Mouse (Mus musculus): ENCODE data around the gene Dab1.

Gene Dab1

DNA sequence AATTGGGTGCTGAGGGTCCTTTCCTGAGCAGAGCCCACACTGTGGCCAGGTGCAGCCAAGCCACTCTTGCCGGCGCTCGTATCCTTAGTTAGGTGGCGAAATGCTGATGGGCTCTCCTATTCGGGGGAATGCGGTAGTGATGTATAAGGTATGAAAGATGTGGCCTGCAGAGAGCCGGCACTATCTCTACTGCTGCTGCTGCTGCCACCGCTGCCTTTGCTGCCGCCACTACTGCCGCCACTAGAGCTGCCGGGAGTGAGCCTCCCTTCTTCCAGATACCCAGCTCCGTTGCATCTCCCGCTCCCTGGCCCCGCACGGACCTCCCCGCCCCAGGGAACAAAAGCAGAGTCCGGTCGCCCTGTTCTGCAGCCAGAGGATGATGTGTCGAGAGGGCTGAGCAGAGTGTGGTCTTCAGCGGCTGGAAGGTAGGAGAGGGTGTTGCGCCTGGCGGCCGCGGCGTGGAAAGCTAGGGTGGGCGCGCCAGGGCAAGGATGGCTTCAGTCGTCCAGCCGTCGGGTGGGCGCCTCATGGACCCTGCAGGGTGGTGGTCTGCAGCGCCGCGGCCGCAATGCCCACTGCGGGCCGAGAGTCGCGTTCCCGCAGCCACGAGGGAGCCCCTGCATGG lies at the start of gene Dab1:
TSS of gene Dab1 (plus strand) at position 39 of the 625 bp plus-strand sequence.
- DNase-seq (ENCODE audit: low spot score in 2 of 2), result peak; percentile 80 to 84

- DNase-seq (ENCODE audit: low spot score in 2 of 2), result no peak
Measured at GRCm38 (mm10) chr4:103571721-103572352, 47.3 kb upstream of the Dab1 start.

DNA sequence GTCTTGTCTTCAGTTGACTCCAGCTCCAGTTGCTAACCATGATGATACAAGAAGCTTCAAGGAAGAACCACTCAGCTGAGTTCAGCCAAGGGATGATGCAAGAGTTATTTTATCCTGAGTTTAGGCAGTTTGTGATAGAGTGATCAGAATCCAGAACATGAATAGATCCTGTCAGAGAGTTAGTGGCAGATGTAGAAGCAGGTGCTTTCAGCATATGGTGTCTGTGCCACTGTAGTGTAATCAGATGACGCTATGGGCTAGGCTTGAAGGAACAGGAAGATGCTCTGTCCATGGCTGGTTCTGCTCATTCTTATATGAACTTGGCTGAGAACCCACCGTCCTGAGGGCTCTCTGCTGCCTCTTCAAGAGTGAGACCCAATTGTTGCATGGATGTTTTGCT lies 43.6 kb upstream of the Dab1 start:
- DNase-seq (ENCODE audit: low spot score in 2 of 2), result no peak

DNA sequence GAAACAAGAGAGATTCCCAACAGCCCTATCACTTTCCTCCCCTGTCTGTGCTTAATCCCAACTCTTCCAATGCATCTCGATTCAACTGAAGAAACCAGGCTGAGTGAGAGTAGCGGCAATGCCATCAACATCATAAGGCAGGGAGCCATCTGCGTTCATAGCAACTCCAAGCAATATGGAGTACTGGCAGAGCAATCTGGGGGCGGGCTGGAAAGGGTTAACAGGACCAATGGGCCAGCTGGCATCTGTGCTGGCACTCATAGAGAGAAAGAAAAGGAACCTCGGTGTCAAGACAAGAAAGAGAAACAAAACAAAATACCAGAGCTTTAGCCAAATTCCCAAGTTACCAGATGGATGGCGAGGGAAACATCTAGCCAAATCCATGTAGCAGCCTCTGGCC lies 42.9 kb upstream of the Dab1 start:
- DNase-seq (ENCODE audit: low spot score in 2 of 2), result no peak

- no peak for DNase-seq (ENCODE audit: low spot score in 2 of 2)
Measured at GRCm38 (mm10) chr4:103577111-103577815, 41.9 kb upstream of the Dab1 start.

- DNase-seq (ENCODE audit: low spot score in 2 of 2), result no peak
Measured at GRCm38 (mm10) chr4:103577821-103578220, 41.3 kb upstream of the Dab1 start.

DNA sequence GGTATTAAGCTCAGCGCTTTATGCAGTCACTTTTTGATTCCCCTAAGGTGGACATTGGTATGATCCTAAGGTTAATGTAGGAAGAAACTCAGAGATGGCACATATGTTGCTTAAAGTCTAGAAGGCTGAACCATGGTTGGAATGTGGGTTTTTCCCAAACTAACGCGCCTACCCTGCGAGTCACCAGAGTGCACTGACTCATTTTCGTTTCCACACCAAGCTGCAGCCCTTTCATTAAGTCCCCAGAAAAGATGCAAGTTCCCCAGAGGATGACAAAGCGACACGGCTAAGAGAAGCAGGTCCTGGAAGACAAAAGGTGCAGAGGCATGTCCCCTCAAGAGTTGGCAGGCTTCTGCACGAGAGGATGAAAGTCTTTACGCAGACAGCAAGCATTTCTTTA lies 39.1 kb upstream of the Dab1 start:
- no peak for DNase-seq (ENCODE audit: low spot score in 2 of 2)

DNA sequence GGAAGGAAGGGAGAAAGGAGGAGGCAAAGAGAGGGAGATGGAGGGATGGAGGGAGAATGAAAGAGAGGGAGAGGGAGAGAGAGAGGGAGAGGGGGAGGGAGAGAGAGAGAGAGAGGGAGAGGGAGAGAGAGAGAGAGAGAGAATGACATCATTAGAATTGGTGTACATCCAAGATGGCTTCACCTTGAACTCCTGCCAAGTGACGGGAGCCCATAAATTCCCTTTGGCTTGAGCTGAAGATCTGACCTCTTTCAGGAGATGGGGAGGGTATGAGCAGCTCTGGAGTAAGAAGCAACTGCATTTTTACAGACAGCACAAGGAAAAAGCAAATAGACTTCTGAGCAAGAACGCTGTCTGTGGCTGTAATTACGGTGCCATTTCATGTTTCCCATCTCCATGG lies 4.1 kb upstream of the Dab1 start:
- no peak for DNase-seq (ENCODE audit: low spot score in 2 of 2)

DNA sequence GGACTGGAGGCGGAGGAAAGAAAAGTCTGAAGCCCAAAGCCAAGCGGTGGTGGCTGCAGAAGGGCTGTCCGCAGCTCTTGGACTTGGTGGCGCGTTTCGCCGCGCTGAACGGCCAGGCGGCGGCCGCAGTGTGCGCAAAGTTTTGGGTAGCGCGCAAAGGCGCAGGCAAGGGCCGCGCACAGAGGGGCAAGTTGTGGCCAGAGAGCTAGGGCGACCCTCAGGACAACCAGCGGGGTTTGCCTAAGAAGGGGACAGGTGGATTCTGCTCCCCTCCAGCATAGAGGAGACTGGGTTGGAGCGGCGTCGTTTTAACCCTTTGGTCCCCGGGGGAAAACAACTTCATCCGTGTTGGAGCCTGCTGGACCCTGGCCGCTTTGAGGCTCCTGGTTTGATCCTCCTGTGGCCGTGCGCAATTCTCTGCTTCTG lies 800 bp downstream of the Dab1 start:
- DNase-seq (ENCODE audit: low spot score in 2 of 2), result peak; percentile 56 to 58

- DNase-seq (ENCODE audit: low spot score in 2 of 2), result peak in 1 of 2 experiments; percentile 26
Measured at GRCm38 (mm10) chr4:103620590-103621155, 1.5 kb downstream of the Dab1 start.

GRCm38 (mm10) chr4:103621586-103621985 lies 2.4 kb downstream of the Dab1 start:
- DNase-seq (ENCODE audit: low spot score in 2 of 2), result no peak

DNA sequence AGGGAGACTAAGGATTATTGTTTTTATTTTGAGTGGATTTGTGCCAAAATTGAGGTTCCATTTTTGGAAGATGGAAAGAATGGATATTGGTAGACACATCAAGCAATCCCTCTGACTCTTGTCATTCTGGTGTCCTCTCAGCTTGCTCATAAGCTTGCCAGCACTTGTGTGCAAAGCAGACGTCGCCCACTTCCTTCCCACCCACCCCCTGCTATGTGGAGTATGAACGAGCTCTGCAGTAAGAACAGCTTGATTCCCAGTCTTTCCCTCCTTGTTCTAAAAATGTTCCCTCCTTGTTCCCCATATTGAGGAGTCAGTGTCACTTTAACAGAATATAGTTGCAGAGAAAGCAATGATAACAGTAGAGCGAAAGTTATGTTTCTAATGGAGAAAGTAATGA lies 11.0 kb downstream of the Dab1 start:
- peak; percentile 21 to 42 for DNase-seq (ENCODE audit: low spot score in 2 of 2)

DNA sequence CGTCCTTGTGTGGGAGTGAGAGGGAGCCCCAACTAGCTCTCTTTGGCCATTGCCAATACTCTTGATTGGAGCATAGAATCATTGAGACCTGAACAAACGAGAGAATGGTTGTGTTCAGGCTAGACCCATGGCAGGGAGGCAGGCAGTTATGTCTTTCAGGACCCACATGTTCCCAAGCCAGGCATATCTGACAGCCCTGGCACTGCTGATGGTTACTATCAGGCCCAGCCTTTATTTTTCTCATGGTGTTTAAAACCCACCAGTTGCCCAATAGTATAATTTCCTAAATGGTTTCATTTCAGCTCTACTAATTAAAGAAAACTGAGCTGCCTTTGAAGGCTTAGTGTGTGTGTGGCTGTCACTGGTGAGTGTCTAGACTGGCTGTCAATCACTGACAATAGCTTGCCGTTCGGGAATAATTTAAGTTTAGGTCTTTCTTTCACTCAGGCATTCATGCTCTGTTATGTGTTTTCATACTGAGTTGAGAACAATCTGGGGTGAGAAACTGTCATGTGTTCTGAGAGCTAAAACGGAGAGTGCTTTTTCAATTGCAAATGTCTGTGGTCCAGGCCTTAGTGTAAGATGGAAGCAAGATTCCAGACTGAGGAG lies 17.1 kb downstream of the Dab1 start:
- DNase-seq (ENCODE audit: low spot score in 2 of 2), result no peak

- DNase-seq (ENCODE audit: low spot score in 2 of 2), result no peak
Measured at GRCm38 (mm10) chr4:103648209-103648896, 29.2 kb downstream of the Dab1 start.

GRCm38 (mm10) chr4:103655740-103656139 lies 36.6 kb downstream of the Dab1 start:
- DNase-seq (ENCODE audit: low spot score in 2 of 2), result no peak

DNA sequence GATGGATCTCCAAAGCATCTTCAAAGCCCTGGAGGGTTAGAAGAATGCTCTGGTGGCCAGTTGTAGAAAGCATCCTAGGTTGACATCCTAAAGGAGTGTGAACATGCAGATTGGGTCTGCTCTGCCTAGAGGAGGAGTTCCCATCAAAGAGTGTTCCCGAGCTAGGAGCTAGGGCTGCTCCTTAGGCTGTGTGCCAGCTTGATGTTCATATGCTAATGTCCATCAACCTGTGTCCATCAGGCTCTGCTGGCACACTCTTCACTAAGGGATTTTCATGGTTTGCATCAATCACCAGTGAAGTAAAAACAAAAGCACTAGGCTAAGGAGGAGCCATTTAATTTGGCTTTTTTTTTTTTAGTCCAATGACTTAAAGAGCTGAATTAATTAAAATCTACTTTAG lies 42.2 kb downstream of the Dab1 start:
- no peak for DNase-seq (ENCODE audit: low spot score in 2 of 2)

DNA sequence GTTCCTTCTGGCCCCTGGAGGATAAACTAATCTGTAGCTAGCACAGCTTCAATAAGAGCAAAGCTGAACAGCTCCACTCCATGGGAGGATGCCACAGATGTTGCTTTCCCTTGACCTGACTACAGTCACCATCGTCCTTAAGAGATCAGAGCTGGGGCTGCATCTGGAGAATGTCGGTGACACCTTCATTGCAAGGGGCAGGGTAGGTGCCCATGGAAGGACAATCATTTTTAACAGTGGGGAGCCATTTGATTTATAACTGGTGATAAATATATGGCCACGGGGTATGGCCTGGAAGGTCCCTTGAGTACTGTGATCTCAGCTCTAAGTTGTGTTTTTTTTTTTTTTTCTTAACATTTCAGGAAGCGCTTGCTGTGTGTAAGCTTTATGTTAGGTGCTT lies 48.3 kb downstream of the Dab1 start:
- no peak for DNase-seq (ENCODE audit: low spot score in 2 of 2)

DNA sequence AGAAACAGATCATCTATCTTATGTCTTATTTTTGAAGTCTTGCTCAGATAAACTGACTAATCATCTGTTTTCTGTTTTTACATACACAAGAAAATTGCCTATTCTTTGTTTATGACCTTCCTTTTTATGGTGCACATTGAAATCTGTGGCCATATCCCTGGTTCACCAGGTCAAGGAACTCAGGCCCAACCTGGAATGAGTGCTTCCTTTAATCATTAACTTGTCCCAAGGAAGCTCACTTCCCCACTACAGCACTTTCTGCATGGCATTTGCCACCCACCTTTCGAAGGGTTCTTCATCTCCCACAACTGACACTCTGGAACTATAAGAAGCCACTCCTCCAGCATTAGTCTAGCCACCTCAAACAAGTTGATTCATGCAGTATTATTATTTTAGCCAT lies 58.0 kb downstream of the Dab1 start:
- DNase-seq (ENCODE audit: low spot score in 2 of 2), result no peak

DNA sequence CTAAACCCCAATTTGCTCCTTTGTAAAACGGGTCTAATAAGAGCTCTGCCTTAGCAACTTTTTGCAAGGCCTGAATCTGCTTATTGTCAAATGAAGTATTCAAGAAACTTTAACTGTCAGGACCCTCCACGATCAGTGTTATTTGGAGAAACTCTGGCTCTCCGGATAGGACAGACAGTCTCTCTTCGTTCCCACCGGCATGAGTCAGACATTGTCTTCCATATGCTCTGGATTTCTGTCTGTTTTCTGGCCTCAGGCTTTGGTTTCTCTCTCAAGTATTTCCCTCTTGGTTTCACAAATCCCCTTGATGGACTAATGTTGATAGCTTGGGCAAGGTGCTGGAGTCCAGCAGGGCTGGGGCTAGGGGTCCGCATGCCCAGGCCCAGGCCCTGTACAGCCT lies 59.3 kb downstream of the Dab1 start:
- no peak for DNase-seq (ENCODE audit: low spot score in 2 of 2)

DNA sequence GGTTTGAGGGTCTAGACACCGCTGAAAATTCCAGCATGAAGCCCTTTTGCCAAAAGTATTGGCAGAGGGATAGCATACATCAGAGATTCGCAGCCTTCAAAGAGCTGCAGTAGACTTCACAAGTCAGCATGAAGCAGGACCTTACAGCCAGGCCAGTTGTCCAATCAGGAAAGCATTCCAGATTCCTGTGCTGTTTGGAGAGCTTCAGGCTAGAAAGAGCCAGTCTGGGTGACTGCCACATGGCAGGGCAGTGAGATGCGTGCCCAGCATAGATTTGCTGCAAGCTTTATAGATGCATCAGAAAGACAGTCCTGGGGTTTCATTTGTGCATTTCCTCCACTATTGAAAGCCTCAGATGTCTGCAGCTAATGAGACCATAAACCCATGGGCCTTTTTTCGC lies 66.0 kb downstream of the Dab1 start:
- no peak for DNase-seq (ENCODE audit: low spot score in 2 of 2)

DNA sequence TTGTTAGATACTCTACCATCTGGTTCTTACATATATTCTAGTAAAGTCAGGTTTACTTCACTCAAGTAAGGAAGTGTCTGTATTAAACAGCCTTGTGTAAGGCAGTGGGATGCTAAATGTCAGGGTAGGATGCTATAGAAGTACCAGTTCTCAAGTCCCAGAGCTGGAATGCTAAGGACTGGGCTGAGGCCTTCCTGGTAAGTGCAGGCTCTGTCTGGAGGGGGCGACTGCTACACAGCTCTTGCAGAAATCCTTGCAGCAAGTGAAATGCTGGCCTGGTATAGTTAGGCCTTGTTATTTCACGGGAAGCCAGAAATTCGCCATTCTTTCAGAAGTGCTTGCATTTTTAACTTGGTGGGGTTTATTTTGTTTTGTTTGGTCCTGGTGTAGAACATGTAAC lies 72.6 kb downstream of the Dab1 start:
- no peak for DNase-seq (ENCODE audit: low spot score in 2 of 2)

- no peak for DNase-seq (ENCODE audit: low spot score in 2 of 2)
Measured at GRCm38 (mm10) chr4:103699755-103700154, 80.6 kb downstream of the Dab1 start.
